Mouse (Mus musculus) common myeloid progenitor, adult 5-6 weeks (primary cell): ENCODE data around the gene Ovol1. TPM values are rescaled to one million over a fixed set of nuclear protein-coding genes. Genes with fewer than 3 reads are reported as not detected.

ENCODE experiments used
- ATAC-seq: replicated peaks from 2 replicates; pipeline ENCODE4 v1.8.0; 2016; ENCODE audit warnings: low read depth, mild to moderate bottlenecking, moderate TSS enrichment, inconsistent platforms; ENCODE audit not compliant: poor library complexity, severe bottlenecking
- total RNA-seq: library from RNA; stranded (forward); fragments of 200-1000, 187-1606 nt; gene quantifications from 2 replicates; pipeline ENCODE4 v1.2.3, GENCODE M21; 2017

The Ovol1 gene
- total RNA-seq = not detected in 2 replicates

GRCm38 (mm10) chr19:5560457-5561041, at the start of gene Ovol1:
TSS of gene Ovol1 (minus strand) at chr19:5560646.
- ATAC-seq = no peak

GRCm38 (mm10) chr19:5609547-5610404, 49.3 kb upstream of the Ovol1 start, which contains the start of gene Kat5:
TSS of gene Kat5 (minus strand) at chr19:5610237.
- peak; percentile 72 for ATAC-seq

- ATAC-seq = no peak
These were observed 48.7 kb upstream of the Ovol1 start for GRCm38 (mm10) chr19:5609171-5609546.

- ATAC-seq = no peak
These were observed 48.3 kb upstream of the Ovol1 start for GRCm38 (mm10) chr19:5608707-5609106.

GRCm38 (mm10) chr19:5607705-5608410, 47.4 kb upstream of the Ovol1 start:
- no peak for ATAC-seq

GRCm38 (mm10) chr19:5606196-5606595, 45.8 kb upstream of the Ovol1 start:
- ATAC-seq = no peak

GRCm38 (mm10) chr19:5605126-5605525, 44.7 kb upstream of the Ovol1 start:
- no peak for ATAC-seq

- ATAC-seq = no peak
These were observed 43.2 kb upstream of the Ovol1 start for GRCm38 (mm10) chr19:5603664-5604063.

- peak; percentile 81 for ATAC-seq
These were observed 41.5 kb upstream of the Ovol1 start, which contains the start of gene Rnaseh2c for GRCm38 (mm10) chr19:5601752-5602541. TSS of gene Rnaseh2c (plus strand) at chr19:5601873.

GRCm38 (mm10) chr19:5599224-5599623, 38.8 kb upstream of the Ovol1 start:
- ATAC-seq = no peak

- ATAC-seq = no peak
These were observed 31.4 kb upstream of the Ovol1 start for GRCm38 (mm10) chr19:5591888-5592287.

GRCm38 (mm10) chr19:5589159-5589558, 28.7 kb upstream of the Ovol1 start:
- no peak for ATAC-seq

GRCm38 (mm10) chr19:5581995-5582394, 21.5 kb upstream of the Ovol1 start:
- ATAC-seq = no peak

- no peak for ATAC-seq
These were observed 20.3 kb upstream of the Ovol1 start for GRCm38 (mm10) chr19:5580776-5581175.

GRCm38 (mm10) chr19:5579971-5580370, 19.5 kb upstream of the Ovol1 start:
- ATAC-seq = no peak

GRCm38 (mm10) chr19:5575336-5575735, 14.9 kb upstream of the Ovol1 start:
- no peak for ATAC-seq

GRCm38 (mm10) chr19:5572331-5573125, 12.1 kb upstream of the Ovol1 start:
- ATAC-seq = peak; percentile 30

GRCm38 (mm10) chr19:5571831-5572230, 11.4 kb upstream of the Ovol1 start:
- ATAC-seq = peak; percentile 61
